Mouse (Mus musculus) intestine, postnatal 0 days (tissue): ENCODE data around the gene Rnf141. TPM values are rescaled to one million over a fixed set of nuclear protein-coding genes. Genes with fewer than 3 reads are reported as not detected.

Source experiments
- ATAC-seq: fragments of 200-750 bp; cut with Nextera tagmentation; 2 replicates; pipeline ENCODE4 v1.8.0; 2017; ENCODE audit warnings: mild to moderate bottlenecking, moderate TSS enrichment, moderate library complexity
- H3K27ac ChIP-seq: fragments of 300-500 bp; sonication (generic); 2 replicates; pipeline ENCODE4 v1.5.1; 2014; ENCODE audit warnings: mild to moderate bottlenecking, low read depth, low read length, moderate library complexity
- H3K27me3 ChIP-seq: fragments of 300-500 bp; sonication (generic); replicated peaks from 2 replicates; pipeline ENCODE4 v1.6.1; 2014; ENCODE audit warnings: low read length, mixed read lengths; ENCODE audit not compliant: control insufficient read depth, insufficient read depth
- H3K36me3 ChIP-seq: fragments of 300-500 bp; sonication (generic); 2 replicates; pipeline ENCODE4 v1.6.1; 2014; ENCODE audit warnings: mild to moderate bottlenecking, moderate library complexity; ENCODE audit not compliant: control insufficient read depth, insufficient read depth
- H3K4me1 ChIP-seq: fragments of 300-500 bp; sonication (generic); replicated peaks from 2 replicates; pipeline ENCODE4 v1.6.1; 2014; ENCODE audit warnings: antibody characterized with exemption, low read length, mixed read lengths; ENCODE audit not compliant: control insufficient read depth, insufficient read depth
- H3K4me2 ChIP-seq: fragments of 300-500 bp; sonication (generic); replicated peaks from 2 replicates; pipeline ENCODE4 v1.6.1; 2014; ENCODE audit warnings: low read depth, mild to moderate bottlenecking, moderate library complexity
- H3K4me3 ChIP-seq: fragments of 300-500 bp; sonication (generic); 2 replicates; pipeline ENCODE4 v1.5.1; 2014; ENCODE audit warnings: low read depth, low read length
- H3K9ac ChIP-seq: fragments of 300-500 bp; sonication (generic); 2 replicates; pipeline ENCODE4 v1.6.1; 2014; ENCODE audit warnings: mild to moderate bottlenecking, low read depth, low read length
- H3K9me3 ChIP-seq: fragments of 300-500 bp; sonication (generic); 2 replicates; pipeline ENCODE4 v1.6.1; 2016; ENCODE audit warnings: mixed run types; ENCODE audit not compliant: control insufficient read depth
- CTCF ChIP-seq: sonication (generic); IDR thresholded peaks from 2 replicates; pipeline ENCODE4 v1.5.1; 2016; ENCODE audit warnings: low read depth, mild to moderate bottlenecking, control low read depth, antibody characterized with exemption, moderate library complexity
- WGBS: fragments of 180-500 bp; shearing (Covaris S2); extraction: QIAGEN DNeasy Blood & Tissue Kit; methylation state at CpG from one replicate; pipeline ENCODE4 v1.1.7; 2014; 5-methylcytosine and 5-hydroxymethylcytosine counted together
- polyA plus RNA-seq: library from polyadenylated mRNA; unstranded; fragments of >200 nt; fragmentation: Nextera tagmentation; extraction: Ambion mirVana; gene quantifications from 2 replicates; pipeline ENCODE4 v1.2.1, GENCODE M21; 2015

The Rnf141 gene
- polyA plus RNA-seq, 1 experiment from 2014 or later, result 31.0 TPM

DNA sequence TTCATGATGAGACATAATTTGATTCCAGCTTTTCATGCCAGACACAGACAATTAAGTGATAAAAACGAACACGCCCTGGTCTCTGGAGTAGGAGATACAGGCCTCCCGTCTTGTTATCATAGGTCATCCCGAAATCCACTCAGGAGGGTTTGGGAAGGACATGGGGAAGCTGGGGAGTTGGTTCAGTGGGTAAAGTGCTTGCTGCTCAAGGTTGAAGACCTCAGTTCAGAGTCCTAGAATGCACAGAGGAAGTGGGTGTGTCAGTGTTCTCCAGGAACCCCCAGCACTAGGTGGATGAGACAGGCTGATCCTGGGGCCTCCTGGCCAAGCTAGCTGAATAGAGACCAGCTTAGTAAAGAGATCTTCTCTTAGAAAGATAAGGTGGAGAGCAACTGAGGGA lies 73.3 kb downstream of the Rnf141 start:
- Histone ChIP-seq H3K27me3 (no peaks in the 10 kb centered on the region), H3K9ac (no peak overlapping the region), H3K9me3 (no peaks in the 10 kb centered on the region), H3K27ac (no peak overlapping the region; the same call in 1 of the 2 replicates), H3K4me1 (peaks cover 5% of the 10 kb centered on the region), H3K4me3 (no peak overlapping the region), H3K4me2 (no peak overlapping the region), H3K36me3 (no peaks in the 10 kb centered on the region)
- no peak for ATAC-seq
- no peak for TF ChIP-seq CTCF
- 55% methylated on average over 4 of the region's 4 CpGs for WGBS

DNA sequence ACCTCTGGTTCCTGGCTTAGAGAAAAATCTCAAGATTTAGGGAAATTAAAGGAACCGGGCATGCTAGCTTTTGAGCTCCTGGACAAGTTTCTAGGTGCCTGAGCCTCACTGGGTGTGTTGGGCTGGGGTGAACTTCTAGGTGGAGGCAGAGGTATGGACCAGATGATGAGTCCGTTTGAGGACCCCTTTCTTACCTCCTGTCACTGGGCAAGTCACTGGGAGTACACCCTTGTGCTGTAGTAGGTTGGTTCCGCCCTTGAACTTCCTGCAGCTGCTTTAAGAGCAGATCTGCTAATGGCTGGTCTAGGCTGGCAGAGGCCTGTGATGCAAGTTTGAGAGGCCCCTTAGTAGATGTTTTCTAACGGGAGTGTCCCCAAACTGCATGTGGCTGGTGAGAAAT lies 75.2 kb downstream of the Rnf141 start:
- Histone ChIP-seq H3K27ac (peak overlapping the region; percentile 23), H3K4me1 (peaks cover 5% of the 10 kb centered on the region), H3K9me3 (no peaks in the 10 kb centered on the region), H3K27me3 (no peaks in the 10 kb centered on the region), H3K9ac (peak overlapping the region; percentile 78), H3K4me2 (peak overlapping the region; percentile 96), H3K4me3 (peak overlapping the region; percentile 57), H3K36me3 (no peaks in the 10 kb centered on the region)
- WGBS, result 40% methylated on average over 4 of the region's 4 CpGs
- peak; percentile 37 for ATAC-seq
- no peak for TF ChIP-seq CTCF

DNA sequence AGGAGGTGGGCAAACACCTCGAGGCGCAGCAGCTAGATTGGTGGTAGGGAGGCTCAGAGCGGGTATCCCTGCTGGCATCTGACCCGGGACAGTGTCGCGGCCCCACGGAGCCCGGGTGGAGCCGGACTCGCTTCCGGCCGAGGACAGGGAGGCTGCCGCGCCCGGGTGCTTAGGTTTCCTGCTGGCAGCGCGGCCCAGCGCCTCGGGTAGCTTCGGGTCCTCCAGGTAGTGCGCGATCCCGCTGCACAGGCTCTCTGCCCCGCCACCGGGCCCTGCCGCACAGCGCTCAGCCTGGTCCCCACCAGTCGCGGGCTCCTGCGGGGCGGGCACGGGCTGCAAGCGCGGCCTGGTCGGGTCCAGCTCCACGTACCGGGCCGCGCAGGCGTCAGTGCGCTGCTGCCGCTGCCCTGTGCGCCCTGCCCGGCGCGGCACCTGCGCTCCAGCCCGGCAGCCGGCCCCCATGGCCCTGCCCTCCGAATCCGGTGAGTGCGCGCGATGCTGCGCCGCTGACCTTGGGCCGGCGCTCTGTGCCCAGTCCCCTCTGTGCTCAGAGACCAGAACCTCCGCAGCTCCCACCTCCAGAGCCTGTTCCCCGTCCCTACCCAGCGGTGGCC lies 75.7 kb downstream of the Rnf141 start:
- H3K9ac ChIP-seq, result peak overlapping the region; percentile 78
- peak overlapping the region; percentile 23 for H3K27ac ChIP-seq
- no peaks in the 10 kb centered on the region for H3K27me3 ChIP-seq
- H3K36me3 ChIP-seq, result no peaks in the 10 kb centered on the region
- peaks cover 5% of the 10 kb centered on the region for H3K4me1 ChIP-seq
- TF ChIP-seq CTCF, result no peak
- peak overlapping the region; percentile 96 for H3K4me2 ChIP-seq
- ATAC-seq, result peak; percentile 66
- WGBS, result 2% methylated on average over 57 of the region's 61 CpGs
- H3K9me3 ChIP-seq, result no peaks in the 10 kb centered on the region
- peak overlapping the region; percentile 57 for H3K4me3 ChIP-seq

DNA sequence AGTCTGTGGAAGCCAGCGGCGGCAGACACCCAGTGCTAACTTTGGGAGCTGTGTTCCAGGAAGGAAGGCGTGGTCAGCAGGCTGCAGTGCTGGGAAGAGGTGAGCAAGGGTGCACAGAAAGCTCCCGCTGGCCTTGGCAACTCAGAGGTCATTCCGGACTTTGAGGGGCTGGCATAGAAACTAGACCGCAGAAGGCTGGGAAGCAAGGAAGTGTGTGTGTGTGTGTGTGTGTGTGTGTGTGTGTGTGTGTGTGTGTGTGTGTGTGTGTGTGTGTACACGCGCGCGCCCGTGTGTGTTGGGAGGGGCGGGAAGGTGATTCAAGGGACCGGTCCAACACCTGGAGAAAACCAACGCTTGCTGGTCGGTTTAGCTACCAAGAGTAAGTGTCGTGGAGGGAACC lies 76.3 kb downstream of the Rnf141 start, which contains the start of gene Ampd3:
Gene Ampd3 (plus strand): TSS at position 206 of the 400 bp plus-strand sequence.
- 31% methylated on average over 16 of the region's 16 CpGs for WGBS
- peak; percentile 12; the same call in 1 of the 2 replicates for ATAC-seq
- peaks cover 5% of the 10 kb centered on the region for H3K4me1 ChIP-seq
- no peak for TF ChIP-seq CTCF
- no peaks in the 10 kb centered on the region for H3K27me3 ChIP-seq
- peak within 1 kb of the TSS; percentile 96 for H3K4me2 ChIP-seq
- H3K27ac ChIP-seq, result peak within 1 kb of the TSS; percentile 23
- peak within 1 kb of the TSS; percentile 78 for H3K9ac ChIP-seq
- H3K9me3 ChIP-seq, result no peaks in the 10 kb centered on the region
- peak within 1 kb of the TSS; percentile 57 for H3K4me3 ChIP-seq
- H3K36me3 ChIP-seq, result no peaks in the 10 kb centered on the region

DNA sequence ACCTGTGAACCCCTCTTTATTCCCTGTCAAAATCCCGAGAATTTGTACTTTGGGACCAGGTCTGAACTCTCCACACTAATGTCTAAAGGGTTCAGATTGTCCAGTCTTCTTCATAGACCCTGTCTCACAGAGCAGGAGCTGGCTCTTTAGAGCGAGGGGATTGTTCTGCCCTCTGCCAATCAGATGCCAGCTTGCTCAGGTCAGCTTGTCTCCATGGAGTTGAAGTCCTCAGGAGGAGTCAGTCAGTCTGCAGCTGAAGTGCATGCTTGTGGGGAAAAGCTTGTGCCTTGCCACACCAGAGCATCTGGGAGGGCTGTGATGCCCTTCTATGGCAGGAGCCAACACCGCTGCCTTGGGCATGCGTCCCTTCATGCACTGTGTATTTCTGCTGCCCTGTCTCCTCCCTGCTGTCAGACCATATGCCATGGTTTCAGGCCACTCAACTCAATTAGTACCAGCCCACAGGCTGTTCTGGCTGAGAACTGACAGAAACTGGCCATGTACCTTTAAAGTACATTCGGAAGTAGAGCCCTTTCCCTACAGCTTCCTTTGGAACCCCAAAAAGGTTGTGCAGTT lies 81.6 kb downstream of the Rnf141 start:
- ATAC-seq, result no peak
- Histone ChIP-seq H3K4me1 (no peaks in the 10 kb centered on the region), H3K27me3 (no peaks in the 10 kb centered on the region), H3K27ac (no peak overlapping the region), H3K4me2 (no peak overlapping the region), H3K36me3 (no peaks in the 10 kb centered on the region), H3K9me3 (no peaks in the 10 kb centered on the region), H3K9ac (no peak overlapping the region), H3K4me3 (no peak overlapping the region)
- no peak for TF ChIP-seq CTCF
- 85% methylated on average over 5 of the region's 5 CpGs for WGBS

DNA sequence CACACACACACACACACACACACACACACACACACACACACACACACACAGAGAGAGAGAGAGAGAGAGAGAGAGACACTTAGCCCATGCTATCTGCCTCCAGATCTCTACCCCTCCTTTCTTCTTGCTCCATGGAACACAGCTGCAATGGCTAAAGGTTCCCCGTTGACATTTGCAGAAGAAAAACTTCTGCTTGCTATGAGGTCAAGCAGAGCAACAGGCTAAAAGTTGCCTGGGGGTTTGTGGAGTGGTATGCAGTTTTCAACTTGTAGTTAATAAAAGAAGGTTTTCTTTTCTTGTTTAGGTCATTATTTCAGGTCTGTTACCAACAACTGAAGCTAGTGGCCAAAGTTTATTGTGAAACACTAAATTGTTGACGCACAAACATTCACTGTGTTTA lies 87.8 kb downstream of the Rnf141 start:
- H3K27ac ChIP-seq, result no peak overlapping the region
- ATAC-seq, result no peak
- 51% methylated on average over 2 of the region's 2 CpGs for WGBS
- TF ChIP-seq CTCF, result no peak
- H3K36me3 ChIP-seq, result no peaks in the 10 kb centered on the region
- H3K9me3 ChIP-seq, result no peaks in the 10 kb centered on the region
- no peak overlapping the region for H3K9ac ChIP-seq
- no peaks in the 10 kb centered on the region for H3K4me1 ChIP-seq
- H3K27me3 ChIP-seq, result no peaks in the 10 kb centered on the region
- H3K4me3 ChIP-seq, result no peak overlapping the region
- no peak overlapping the region for H3K4me2 ChIP-seq
